Mouse (Mus musculus): ENCODE results near the gene Stap2.

- no peak for TF ChIP-seq CTCF (IDR thresholded peaks at IDR 0.05; ENCODE audit: control insufficient read depth, insufficient read depth, low read length)
- no peak for TF ChIP-seq POLR2A (IDR thresholded peaks at IDR 0.05; ENCODE audit: borderline replicate concordance, control insufficient read depth, low read depth, low read length)
Measured at GRCm38 (mm10) chr17:55956129-55956528, 49.3 kb downstream of the Stap2 start.
